Mouse (Mus musculus) G1E (cell line): ENCODE data around the gene Vpreb1. TPM values are rescaled to one million over a fixed set of nuclear protein-coding genes. Genes with fewer than 3 reads are reported as not detected.
"Not testable (repeated sequence)": the region's sequence is repeated elsewhere in the genome, so short reads cannot be mapped to it uniquely, and the experiment has no call there.

Experiments
- ATAC-seq: 2 replicates; pipeline ENCODE4 v1.8.0; 2016; ENCODE audit warnings: mild to moderate bottlenecking; ENCODE audit not compliant: insufficient number of reproducible peaks, poor library complexity, low FRiP score, severe bottlenecking; ENCODE audit errors: extremely low read depth
- DNase-seq: peaks from one replicate; pipeline ENCODE4 v3.0.0; 2012; ENCODE audit warnings: low spot score
- H3K27me3 ChIP-seq: 2 replicates; pipeline ENCODE4 v1.6.1; 2012; ENCODE audit warnings: mild to moderate bottlenecking, low read length, inconsistent platforms; ENCODE audit not compliant: insufficient read depth
- H3K36me3 ChIP-seq: replicated peaks from 2 replicates; pipeline ENCODE3; 2012; ENCODE audit warnings: mild to moderate bottlenecking, inconsistent platforms
- H3K4me1 ChIP-seq: 2 replicates; pipeline ENCODE4 v1.6.1; 2012; ENCODE audit warnings: low read depth, low read length, inconsistent platforms, mixed read lengths; ENCODE audit not compliant: insufficient read depth
- H3K4me3 ChIP-seq: 2 replicates; pipeline ENCODE4 v1.5.1; 2012; ENCODE audit warnings: low read depth, mild to moderate bottlenecking, inconsistent platforms, low read length, moderate library complexity, mixed read lengths
- H3K9me3 ChIP-seq: replicated peaks from 2 replicates; pipeline ENCODE4 v1.6.1; 2012; ENCODE audit warnings: inconsistent platforms
- CTCF ChIP-seq: IDR thresholded peaks from 2 replicates; pipeline ENCODE4 v1.5.1; 2012; ENCODE audit warnings: low read depth, low read length, inconsistent platforms, mixed read lengths
- GATA1 ChIP-seq: IDR thresholded peaks from 2 replicates; pipeline ENCODE4 v1.6.1; 2012; ENCODE audit warnings: borderline replicate concordance, low read length, inconsistent platforms, mixed read lengths
- GATA2 ChIP-seq: IDR thresholded peaks from 2 replicates; pipeline ENCODE4 v1.6.1; 2012; ENCODE audit warnings: low read depth, low read length, inconsistent platforms, borderline replicate concordance
- POLR2AphosphoS5 ChIP-seq: IDR thresholded peaks from 2 replicates; pipeline ENCODE4 v1.6.1; 2012; ENCODE audit warnings: low read depth, low read length, inconsistent platforms; ENCODE audit not compliant: insufficient replicate concordance
- TAL1 ChIP-seq: conservative IDR thresholded peaks from 2 replicates; pipeline ENCODE4 v1.6.1; 2012; ENCODE audit warnings: low read depth, low read length, inconsistent platforms, mixed read lengths
- polyA plus RNA-seq: library from polyadenylated mRNA; stranded (reverse); fragments of >175 nt; gene quantifications from 2 replicates; pipeline ENCODE4 v1.2.3, GENCODE M21; 2012
- total RNA-seq, 2 experiments: library from RNA; stranded (forward) in 1 of 2; stranded (reverse) in 1 of 2; fragments of 200-1000 nt in 1 of 2; fragments of >200 nt in 1 of 2; fragmentation: Nextera tagmentation in 1 of 2; gene quantifications; 2 replicates each; pipeline ENCODE4 v1.2.3; 2014 to 2017

The Vpreb1 gene
- total and polyA plus RNA-seq, 3 experiments = 0.28 to 0.82 TPM; not detected in 1

DNA sequence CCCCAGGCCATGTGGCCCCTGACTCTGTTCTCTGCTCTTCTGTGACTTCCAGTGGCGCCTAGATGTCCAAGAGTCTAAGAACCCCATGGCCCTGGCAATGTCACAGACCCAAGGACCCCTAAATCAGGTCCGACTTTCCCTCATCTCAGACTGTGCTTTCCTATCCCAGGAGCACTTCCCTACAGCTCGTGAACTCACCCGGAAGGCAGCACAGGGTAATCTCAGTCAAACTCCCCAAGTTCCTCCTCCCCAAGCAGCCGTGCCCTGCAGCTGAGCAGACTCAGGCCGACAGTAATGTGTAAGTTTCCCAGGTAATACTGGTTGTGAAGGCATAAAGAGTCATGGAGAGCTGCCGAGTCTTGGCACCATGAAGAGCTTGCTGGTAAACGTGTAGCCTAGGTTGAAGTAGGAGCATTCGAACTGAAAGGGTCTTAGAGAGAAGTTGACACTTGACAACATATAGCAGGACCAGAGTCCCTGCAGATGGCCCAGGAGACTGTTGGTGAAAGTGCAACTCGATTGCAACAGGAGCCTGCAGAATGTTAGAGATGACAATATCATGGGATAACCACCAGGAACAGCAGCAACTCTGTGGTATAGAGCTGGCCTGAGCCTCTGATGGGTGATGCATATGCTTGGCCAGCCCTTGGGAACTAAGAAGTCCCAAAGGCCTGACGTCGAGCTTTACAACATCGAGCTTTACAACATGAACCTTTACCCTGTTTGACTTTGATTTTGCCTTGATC, 13.7 kb downstream of the Vpreb1 start:
- DNase-seq = no peak
- Histone ChIP-seq H3K9me3 (no peaks in the 10 kb centered on the region), H3K27me3 (peaks cover 37% of the 10 kb centered on the region), H3K4me3 (no peak overlapping the region), H3K36me3 (no peaks in the 10 kb centered on the region), H3K4me1 (no peaks in the 10 kb centered on the region)
- TF ChIP-seq POLR2AphosphoS5 (no peak), CTCF (no peak), GATA2 (no peak), TAL1 (no peak), GATA1 (no peak)
- no peak for ATAC-seq

GRCm38 (mm10) chr16:16856054-16856453, 14.6 kb downstream of the Vpreb1 start:
- not testable (repeated sequence) for DNase-seq, H3K36me3 ChIP-seq, H3K4me1 ChIP-seq, ATAC-seq, H3K9me3 ChIP-seq, H3K4me3 ChIP-seq
- H3K27me3 ChIP-seq = peaks cover 34% of the 10 kb centered on the region

- TF ChIP-seq CTCF (no peak), GATA2 (no peak), GATA1 (no peak), TAL1 (no peak), POLR2AphosphoS5 (no peak)
- Histone ChIP-seq H3K4me1 (no peaks in the 10 kb centered on the region), H3K27me3 (peaks cover 29% of the 10 kb centered on the region), H3K4me3 (no peak overlapping the region), H3K9me3 (no peaks in the 10 kb centered on the region), H3K36me3 (no peaks in the 10 kb centered on the region)
- ATAC-seq = no peak
- no peak for DNase-seq
Measured at GRCm38 (mm10) chr16:16855541-16855940, 15.1 kb downstream of the Vpreb1 start.

DNA sequence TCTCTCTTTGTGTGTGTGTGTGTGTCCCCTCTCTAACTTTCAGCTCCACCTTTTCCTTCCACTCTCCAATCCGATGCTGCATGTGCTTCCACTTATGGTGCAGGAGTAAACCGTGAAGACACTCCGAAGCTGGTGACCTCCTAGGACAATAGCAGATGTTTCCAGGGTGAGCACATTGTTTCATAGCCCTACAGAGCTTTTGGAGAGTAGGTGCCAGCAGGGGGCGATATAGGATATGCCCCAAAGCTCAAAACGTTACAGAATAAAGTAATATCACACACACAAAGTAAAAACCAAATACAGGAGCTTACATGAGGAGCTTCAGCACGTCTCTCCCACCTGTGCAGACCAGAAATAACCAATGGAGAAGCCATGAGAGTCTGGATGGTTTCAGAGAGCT, 15.8 kb downstream of the Vpreb1 start:
- DNase-seq (no peak), ATAC-seq (no peak)
- H3K36me3 ChIP-seq = no peaks in the 10 kb centered on the region
- peaks cover 27% of the 10 kb centered on the region for H3K27me3 ChIP-seq
- H3K4me1 ChIP-seq = no peaks in the 10 kb centered on the region
- H3K9me3 ChIP-seq = no peaks in the 10 kb centered on the region
- no peak overlapping the region for H3K4me3 ChIP-seq
- TF ChIP-seq TAL1 (no peak), CTCF (peak; percentile 41; the same call in 1 of the 2 replicates), GATA1 (no peak), GATA2 (no peak), POLR2AphosphoS5 (no peak)

- Histone ChIP-seq H3K4me1 (no peaks in the 10 kb centered on the region), H3K4me3 (no peak overlapping the region), H3K9me3 (no peaks in the 10 kb centered on the region), H3K27me3 (peaks cover 16% of the 10 kb centered on the region), H3K36me3 (no peaks in the 10 kb centered on the region)
- TF ChIP-seq GATA2 (no peak), TAL1 (no peak), CTCF (no peak)
- DNase-seq (no peak), ATAC-seq (no peak)
Measured at GRCm38 (mm10) chr16:16852411-16852810, 18.2 kb downstream of the Vpreb1 start.

GRCm38 (mm10) chr16:16849196-16849595, 21.4 kb downstream of the Vpreb1 start:
- TF ChIP-seq GATA2 (no peak), GATA1 (no peak)
- DNase-seq (no peak), ATAC-seq (no peak)
- Histone ChIP-seq H3K36me3 (no peaks in the 10 kb centered on the region), H3K9me3 (no peaks in the 10 kb centered on the region), H3K4me3 (no peak overlapping the region), H3K27me3 (peaks cover 10% of the 10 kb centered on the region), H3K4me1 (no peaks in the 10 kb centered on the region)

GRCm38 (mm10) chr16:16829671-16830070, 41.0 kb downstream of the Vpreb1 start:
- peaks cover 8% of the 10 kb centered on the region for H3K4me1 ChIP-seq
- no peaks in the 10 kb centered on the region for H3K36me3 ChIP-seq
- H3K4me3 ChIP-seq = no peak overlapping the region
- H3K9me3 ChIP-seq = no peaks in the 10 kb centered on the region
- H3K27me3 ChIP-seq = peaks cover 7% of the 10 kb centered on the region
- DNase-seq (no peak), ATAC-seq (no peak)
- TF ChIP-seq TAL1 (no peak), GATA2 (no peak), GATA1 (no peak), CTCF (no peak), POLR2AphosphoS5 (no peak)
